Comparison of ENCODE assay signal across 9 mouse cellular contexts in the genomic region with DNA sequence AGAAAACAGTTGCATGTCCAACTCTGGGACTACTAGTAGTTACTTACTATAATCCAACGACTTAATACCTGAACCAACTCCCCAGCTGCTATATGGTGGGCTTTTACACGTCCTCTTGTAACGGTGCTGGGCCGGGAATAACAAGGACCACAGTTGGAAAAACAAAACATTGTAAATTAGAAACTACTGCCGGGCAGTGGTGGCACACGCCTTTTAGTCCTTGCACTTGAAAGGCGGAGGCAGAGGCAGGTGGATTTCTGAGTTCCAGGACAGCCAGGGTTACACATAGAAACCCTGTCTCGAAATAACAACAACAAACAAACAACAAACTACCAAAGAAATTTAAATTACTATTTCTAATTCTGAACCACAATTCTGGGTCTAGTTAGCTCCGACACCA. TPM values are rescaled to one million over a fixed set of nuclear protein-coding genes. Genes with fewer than 3 reads are reported as not detected.
DNase-seq lines count a peak whose midpoint lies in the region; ATAC-seq and TF ChIP-seq lines count a peak whose summit lies in the region.
"Had no signal": no experiment of that assay in that cellular context is flagged by ENCODE, and none has a peak within 500 bp of the region (broad histone marks: within the 10 kb centered on the region; RNA-seq: fewer than 3 reads in every experiment).

No protein-coding gene starts in this region.

- H3K9ac ChIP-seq in liver, embryonic 12.5 days, result peak overlapping the region; percentile 85

- 4% methylated on average over 9 of the region's 9 CpGs for WGBS in cerebellum, adult 2 months
- WGBS in liver, embryonic 12.5 days (ENCODE audit: insufficient replicate concordance), result 2% methylated on average over 9 of the region's 9 CpGs

- no peak for TF ChIP-seq POLR2A in cerebellum, adult 2 months (IDR thresholded peaks at IDR 0.05; ENCODE audit: borderline replicate concordance, insufficient read depth, low read length)
- no peak for TF ChIP-seq POLR2A in testis, adult 2 months (IDR thresholded peaks at IDR 0.05; ENCODE audit: control insufficient read depth, low read depth, low read length)

- H3K4me1 ChIP-seq in cerebellum, adult 2 months (ENCODE audit: control insufficient read depth, insufficient read depth, low read length), result peaks cover 12% of the 10 kb centered on the region
- H3K4me1 ChIP-seq in testis, adult 2 months (ENCODE audit: control insufficient read depth, insufficient read depth, low read length), result no peaks in the 10 kb centered on the region
- H3K4me1 ChIP-seq in liver, embryonic 12.5 days, result peaks cover 68% of the 10 kb centered on the region

- no peak for DNase-seq in cerebellum, adult 2 months
- DNase-seq in cerebellum, adult 11 months, result no peak
- DNase-seq in testis, postnatal 14 days (ENCODE audit: low spot score), result no peak
- no peak for DNase-seq in left cerebral cortex, adult 18-20 months (ENCODE audit: low spot score in 2 of 2)
- no peak for DNase-seq in urinary bladder, postnatal 14 days (ENCODE audit: low spot score)
- no peak for DNase-seq in adrenal gland, postnatal 14 days

- H3K9me3 ChIP-seq in liver, embryonic 12.5 days (replicated peaks), result no peaks in the 10 kb centered on the region

- H3K36me3 ChIP-seq in testis, adult 2 months (ENCODE audit: control insufficient read depth, insufficient read depth, low read length), result peaks cover 3% of the 10 kb centered on the region; the same call in 1 of the 2 replicates
- peaks cover 41% of the 10 kb centered on the region for H3K36me3 ChIP-seq in liver, embryonic 12.5 days

- ATAC-seq in liver, embryonic 12.5 days, result 0 out of 2 replicates have a peak, but pooled peaks have one; percentile 14

- no peaks in the 10 kb centered on the region for H3K27me3 ChIP-seq in cerebellum, adult 2 months (ENCODE audit: control insufficient read depth, insufficient read depth, low read length)
- H3K27me3 ChIP-seq in testis, adult 2 months (ENCODE audit: control insufficient read depth, insufficient read depth, low read length), result no peaks in the 10 kb centered on the region
- no peaks in the 10 kb centered on the region for H3K27me3 ChIP-seq in liver, embryonic 12.5 days (replicated peaks)

- H3K4me2 ChIP-seq in liver, embryonic 12.5 days, result peak overlapping the region; percentile 85

- H3K4me3 ChIP-seq in cerebellum, adult 2 months (replicated peaks; ENCODE audit: insufficient read depth, low read depth, low read length), result peak overlapping the region; percentile 78
- H3K4me3 ChIP-seq in testis, adult 2 months (ENCODE audit: control insufficient read depth, low read depth, low read length), result peak overlapping the region; percentile 85
- H3K4me3 ChIP-seq in liver, embryonic 12.5 days, result peak overlapping the region; percentile 75

- TF ChIP-seq CTCF in cerebellum, adult 2 months (IDR thresholded peaks at IDR 0.05; ENCODE audit: borderline replicate concordance, insufficient read depth, low read depth, low read length), result no peak
- TF ChIP-seq CTCF in testis, adult 2 months (IDR thresholded peaks at IDR 0.05; ENCODE audit: control insufficient read depth, insufficient read depth, insufficient replicate concordance, low read depth, low read length), result no peak

- no peak overlapping the region for H3K27ac ChIP-seq in cerebellum, adult 2 months (ENCODE audit: insufficient read depth, low read length)
- peak overlapping the region; percentile 67; the same call in 1 of the 2 replicates for H3K27ac ChIP-seq in testis, adult 2 months (ENCODE audit: control insufficient read depth, insufficient read depth, low read depth, low read length)
- H3K27ac ChIP-seq in liver, embryonic 12.5 days, result peak overlapping the region; percentile 94

RNA-seq across cellular contexts. Expression of a gene that starts 0.4 kb away (rescaled TPM):
- polyA plus RNA-seq in cerebellum, adult 2 months (2012; rRNA removed), result 12.0 and 12.7 TPM in 2 replicates
- polyA plus RNA-seq in testis, adult 2 months (2012; rRNA removed), result 27.6 and 32.8 TPM in 2 replicates
- polyA plus RNA-seq in liver, embryonic 12.5 days (2016; fragmentation: Nextera tagmentation; extraction: Ambion mirVana), result 57.2 and 59.8 TPM in 2 replicates
- total RNA-seq in left cerebral cortex, adult 18-20 months (2021), result 10 to 100 TPM; 10.4 to 10.5 TPM
- 14.5 and 15.7 TPM in 2 replicates for total RNA-seq in adrenal gland, postnatal 14 days (2021)

RNA-seq across cellular contexts. Expression of a gene that starts 7.1 kb away (rescaled TPM):
- 164 and 171 TPM in 2 replicates for polyA plus RNA-seq in cerebellum, adult 2 months (2012; rRNA removed)
- polyA plus RNA-seq in testis, adult 2 months (2012; rRNA removed), result 13.6 and 14.8 TPM in 2 replicates
- 49.8 and 52.1 TPM in 2 replicates for polyA plus RNA-seq in liver, embryonic 12.5 days (2016; fragmentation: Nextera tagmentation; extraction: Ambion mirVana)
- 10 to 100 TPM; 92.2 to 93.5 TPM for total RNA-seq in left cerebral cortex, adult 18-20 months (2021)
- total RNA-seq in adrenal gland, postnatal 14 days (2021), result 6.5 and 8.6 TPM in 2 replicates

RNA-seq across cellular contexts. Expression of a gene that starts 11.7 kb away (rescaled TPM):
- polyA plus RNA-seq in cerebellum, adult 2 months (2012; rRNA removed), result 37.4 and 38.4 TPM in 2 replicates
- 234 and 236 TPM in 2 replicates for polyA plus RNA-seq in testis, adult 2 months (2012; rRNA removed)
- 28.1 and 29.3 TPM in 2 replicates for polyA plus RNA-seq in liver, embryonic 12.5 days (2016; fragmentation: Nextera tagmentation; extraction: Ambion mirVana)
- total RNA-seq in left cerebral cortex, adult 18-20 months (2021), result 10 to 100 TPM; 49.2 TPM
- 52.8 and 58.1 TPM in 2 replicates for total RNA-seq in adrenal gland, postnatal 14 days (2021)

RNA-seq across cellular contexts. Expression of a gene that starts 16.7 kb away (rescaled TPM):
- 3.0 and 3.4 TPM in 2 replicates for polyA plus RNA-seq in cerebellum, adult 2 months (2012; rRNA removed)
- 0.21 and 0.26 TPM in 2 replicates for polyA plus RNA-seq in testis, adult 2 months (2012; rRNA removed)
- 3.8 and 3.9 TPM in 2 replicates for polyA plus RNA-seq in liver, embryonic 12.5 days (2016; fragmentation: Nextera tagmentation; extraction: Ambion mirVana)
- 1 to 10 TPM; 2.2 to 2.5 TPM for total RNA-seq in left cerebral cortex, adult 18-20 months (2021)
- total RNA-seq in adrenal gland, postnatal 14 days (2021), result 5.2 and 5.3 TPM in 2 replicates
- total RNA-seq: neutrophil, adult 5-6 weeks had no signal

RNA-seq across cellular contexts. Expression of a gene that starts 47.8 kb away (rescaled TPM):
- polyA plus RNA-seq in cerebellum, adult 2 months (2012; rRNA removed), result 450 and 454 TPM in 2 replicates
- polyA plus RNA-seq in testis, adult 2 months (2012; rRNA removed), result 86.0 and 89.0 TPM in 2 replicates
- 86.3 and 88.8 TPM in 2 replicates for polyA plus RNA-seq in liver, embryonic 12.5 days (2016; fragmentation: Nextera tagmentation; extraction: Ambion mirVana)
- 100 to 1,000 TPM; 235 to 251 TPM for total RNA-seq in left cerebral cortex, adult 18-20 months (2021)
- total RNA-seq in adrenal gland, postnatal 14 days (2021), result 102 and 103 TPM in 2 replicates
